Mouse (Mus musculus) layer of hippocampus, postnatal 36 days (tissue): Measurements from ENCODE around the gene Azin2. TPM values are rescaled to one million over a fixed set of nuclear protein-coding genes. Genes with fewer than 3 reads are reported as not detected.

ENCODE experiments used
- DNase-seq, 2 experiments: peaks; one replicate each; pipeline ENCODE4 v3.0.0; 2022
- total RNA-seq, 2 experiments: library from RNA; stranded (reverse); gene quantifications; 2 replicates each; pipeline ENCODE4 v1.2.3; 2021

The Azin2 gene
- total RNA-seq, 2 experiments from 2014 or later, result 38.7 to 39.5 TPM

DNA sequence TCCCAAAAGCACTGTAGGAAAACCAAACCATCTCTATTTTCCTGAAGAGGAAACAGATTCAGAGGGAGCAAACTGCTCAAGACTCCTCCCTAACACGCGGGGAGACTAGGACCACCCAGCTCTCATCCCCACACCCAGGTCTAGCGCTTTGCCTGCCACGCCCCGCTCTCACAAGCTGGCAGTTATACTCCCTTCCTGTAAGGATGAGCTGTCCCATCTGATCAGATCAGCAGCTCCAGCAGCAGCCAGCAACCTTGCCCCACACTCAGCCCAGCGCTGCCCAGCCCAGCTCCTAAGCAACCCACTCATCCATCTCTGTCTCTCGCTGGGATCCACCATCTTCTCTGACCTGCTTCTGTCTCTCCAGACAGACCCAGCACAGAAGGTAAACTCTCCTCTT, 29.5 kb downstream of the Azin2 start:
- DNase-seq, result no peak

DNA sequence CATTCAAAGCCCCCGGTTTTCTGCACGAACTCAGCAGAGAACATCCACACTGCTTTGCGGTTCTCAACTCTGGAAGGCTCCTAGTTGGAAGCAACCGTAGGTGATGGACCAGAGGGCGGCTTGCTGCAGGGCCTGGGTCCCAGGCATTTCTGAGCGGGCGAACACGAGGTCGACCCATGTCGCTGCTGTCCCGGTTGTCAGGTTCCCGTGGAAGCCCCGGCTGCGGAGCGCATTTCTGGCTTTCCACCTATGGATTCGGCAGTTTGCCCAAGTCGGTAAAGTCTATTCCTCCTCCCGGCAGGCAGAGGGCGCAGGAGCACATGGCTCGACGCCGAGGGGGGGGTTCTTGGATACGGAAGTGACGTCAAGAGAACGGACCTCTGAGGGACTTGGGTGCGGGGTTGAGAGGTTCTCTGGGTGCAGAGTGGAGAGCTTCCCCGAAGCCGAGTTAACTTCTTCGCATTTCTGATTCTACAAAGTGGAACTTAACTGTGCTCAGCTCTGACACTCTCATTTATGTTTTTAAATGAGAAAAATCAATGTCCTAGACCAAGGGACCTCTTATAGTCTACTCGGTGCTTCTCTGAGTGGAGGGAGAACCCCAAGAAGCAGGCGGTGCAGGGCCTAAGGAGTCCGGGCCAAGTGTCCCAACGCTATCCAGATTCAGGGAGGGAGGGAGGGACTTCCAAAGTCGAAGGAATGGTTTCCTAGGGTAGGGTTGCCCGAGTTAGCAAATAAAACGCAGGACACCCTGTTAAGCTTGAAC, 37.2 kb downstream of the Azin2 start:
- peak; percentile 76 to 78 for DNase-seq

DNA sequence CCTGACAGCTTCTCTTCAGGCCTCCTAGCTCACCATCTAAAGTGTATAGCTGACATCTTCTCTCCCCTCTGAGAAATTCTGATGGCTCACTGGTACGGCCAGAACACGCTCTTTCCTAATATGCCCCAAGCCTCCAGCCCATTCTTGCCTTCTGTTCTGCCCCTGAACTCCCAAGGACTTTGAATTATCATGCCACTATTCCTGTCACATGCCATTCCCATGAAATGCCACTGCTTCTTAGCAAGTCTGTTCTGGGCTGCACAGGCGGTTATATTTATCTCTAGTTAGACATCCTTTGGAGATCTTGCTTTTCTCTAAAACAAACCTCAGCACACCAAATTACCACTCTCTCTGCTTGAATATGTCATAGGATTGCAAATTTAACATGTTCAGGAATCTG, 38.6 kb downstream of the Azin2 start:
- no peak for DNase-seq

DNA sequence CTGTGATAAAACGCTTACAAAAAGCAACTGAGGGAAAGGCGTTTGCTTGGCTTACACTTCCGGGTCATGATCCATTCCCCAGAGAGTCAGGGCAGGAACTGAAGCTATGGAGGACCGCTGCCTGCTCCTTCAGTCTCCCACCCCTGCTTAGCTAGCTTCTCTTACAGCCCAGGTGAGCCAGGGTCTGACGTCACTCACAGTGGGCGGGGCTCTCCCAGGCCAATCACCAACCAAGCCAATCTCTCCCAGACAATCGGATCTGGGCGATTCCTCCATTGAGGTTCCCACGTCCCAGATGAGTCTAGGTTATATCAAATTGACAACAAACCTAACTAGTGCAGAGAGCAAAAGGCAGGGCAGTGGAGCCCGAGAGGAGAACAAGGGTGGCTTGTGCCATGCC, 43.1 kb downstream of the Azin2 start:
- no peak for DNase-seq

DNA sequence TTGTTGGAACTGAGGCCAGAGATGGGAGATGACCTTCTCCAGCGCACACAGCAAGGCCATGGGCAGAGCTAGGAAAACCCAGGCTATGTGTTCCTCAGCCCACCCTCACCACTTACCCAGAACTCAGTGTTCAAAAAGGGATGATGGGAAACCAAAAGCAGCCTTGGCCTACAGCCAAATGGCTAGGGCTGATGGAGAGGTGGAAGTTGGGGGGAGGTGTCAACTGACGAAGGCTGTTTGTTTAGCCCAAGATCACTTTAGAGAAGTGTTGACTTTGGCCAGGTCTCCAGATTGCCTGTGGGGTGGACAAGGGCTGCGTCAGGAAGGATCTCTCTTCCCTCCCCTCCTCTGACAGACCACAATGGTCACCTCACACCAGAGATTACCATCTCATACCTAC, 44.1 kb downstream of the Azin2 start:
- no peak for DNase-seq

DNA sequence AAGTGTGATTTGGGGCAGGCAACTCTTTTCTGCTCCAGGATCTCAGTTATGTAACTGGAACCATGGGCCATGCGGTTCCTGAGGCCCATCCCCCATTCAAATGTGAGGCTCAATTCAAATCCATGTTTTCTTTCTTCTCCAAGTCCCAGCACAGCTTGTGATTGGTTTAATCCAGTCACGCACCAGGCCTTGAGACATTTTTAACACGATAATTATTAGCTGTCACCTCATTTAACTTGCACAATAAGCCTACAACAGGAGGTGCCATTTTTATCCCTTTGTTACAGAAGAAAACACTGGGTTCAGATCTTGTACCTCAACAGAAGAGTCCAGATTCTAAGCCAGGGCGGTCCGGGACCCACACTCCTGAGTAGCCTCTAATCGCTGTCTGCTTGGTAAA, 44.5 kb downstream of the Azin2 start:
- no peak for DNase-seq

DNA sequence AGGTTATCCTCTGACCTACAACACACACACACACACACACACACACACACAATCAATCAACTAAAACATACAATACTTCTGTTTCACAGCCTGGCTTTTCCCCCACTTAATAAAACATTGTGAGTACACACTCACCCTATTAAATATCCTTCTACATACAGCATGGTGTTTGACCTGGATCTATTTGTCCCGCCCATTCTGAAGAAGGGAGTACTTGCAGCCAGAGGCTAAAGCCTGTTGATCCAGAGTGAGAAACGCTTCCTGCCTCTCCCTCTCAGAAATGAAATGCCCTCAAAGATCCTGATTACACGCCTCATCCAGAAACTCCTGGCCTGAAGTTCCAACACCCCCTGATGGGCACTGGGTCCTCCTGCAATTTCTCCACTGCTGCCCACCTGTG, 45.1 kb downstream of the Azin2 start:
- no peak for DNase-seq

DNA sequence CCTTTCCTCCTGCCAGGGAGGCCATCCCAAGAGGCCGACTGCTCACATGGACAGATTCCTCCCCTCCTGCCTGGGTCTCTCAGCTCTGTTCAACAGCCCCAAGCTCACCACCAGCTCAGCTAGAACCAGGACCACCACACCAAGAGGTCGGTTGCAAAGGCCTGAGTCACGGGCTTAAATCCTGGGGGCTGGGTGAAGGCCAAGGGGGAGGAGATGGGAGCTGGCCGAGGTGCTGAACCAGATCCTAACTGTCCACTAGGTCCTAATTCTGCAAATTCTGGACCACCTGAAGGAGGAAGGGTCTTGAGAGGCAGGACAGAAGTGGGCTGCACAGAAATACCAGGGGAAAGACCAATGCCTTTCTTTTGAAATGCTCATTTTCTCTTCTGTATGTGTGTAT, 48.4 kb downstream of the Azin2 start:
- no peak for DNase-seq

DNA sequence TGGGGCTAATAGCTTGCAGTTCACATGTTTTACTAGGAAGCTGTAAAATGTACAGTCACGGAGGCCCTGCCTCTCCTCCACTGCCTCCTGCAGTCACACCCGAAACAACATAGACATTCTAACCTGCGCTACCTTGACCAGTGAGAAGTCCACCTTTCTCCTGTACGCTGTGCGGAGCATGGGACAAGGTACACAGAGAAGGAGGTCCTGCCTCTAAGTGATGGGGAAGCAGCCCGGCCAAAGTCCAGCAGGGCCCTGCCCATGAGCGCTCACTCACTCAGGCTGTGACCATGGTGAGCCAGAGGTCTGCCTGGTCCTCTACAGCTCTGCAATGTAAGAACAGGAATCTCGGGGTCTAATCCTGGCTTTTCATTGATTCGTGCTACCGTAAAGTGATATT, 50.2 kb downstream of the Azin2 start:
- DNase-seq, result no peak

DNA sequence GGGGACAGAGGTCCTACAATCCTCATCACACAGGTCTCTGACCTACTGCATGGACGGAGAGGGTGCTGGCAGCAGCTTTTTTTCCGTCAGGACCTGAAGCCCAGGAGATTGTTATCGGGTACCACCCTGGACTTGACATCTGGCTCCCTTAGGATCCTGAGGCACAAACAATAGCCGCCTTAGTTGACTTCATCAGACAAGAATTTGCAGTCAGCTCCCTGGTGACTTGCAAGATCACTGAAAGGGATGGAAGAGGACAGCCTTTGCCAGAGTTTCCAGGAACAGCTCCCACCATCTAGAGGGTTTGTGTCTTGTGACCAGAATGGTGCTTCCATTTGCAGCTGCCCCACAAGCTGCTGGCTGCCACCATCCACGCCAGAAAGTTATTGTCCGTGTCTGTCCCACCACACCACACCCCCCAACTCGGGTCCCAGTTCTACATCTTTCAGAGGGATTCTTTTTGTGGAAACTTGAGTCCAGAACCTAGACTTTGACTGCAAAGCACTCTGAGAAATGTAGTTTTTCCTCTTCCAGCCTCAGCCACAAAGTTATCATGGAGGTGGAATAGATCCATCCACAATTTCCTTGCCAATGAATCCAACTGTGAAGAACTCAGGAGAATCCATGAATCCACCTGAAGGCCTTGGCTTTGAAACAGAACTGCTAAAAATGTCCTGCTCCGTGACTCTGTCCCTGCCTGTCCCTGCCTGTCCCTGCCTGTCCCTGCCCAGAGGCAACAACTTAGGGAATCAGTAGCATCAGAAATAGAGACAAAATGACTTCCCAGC, 51.8 kb downstream of the Azin2 start:
- DNase-seq, result no peak

DNA sequence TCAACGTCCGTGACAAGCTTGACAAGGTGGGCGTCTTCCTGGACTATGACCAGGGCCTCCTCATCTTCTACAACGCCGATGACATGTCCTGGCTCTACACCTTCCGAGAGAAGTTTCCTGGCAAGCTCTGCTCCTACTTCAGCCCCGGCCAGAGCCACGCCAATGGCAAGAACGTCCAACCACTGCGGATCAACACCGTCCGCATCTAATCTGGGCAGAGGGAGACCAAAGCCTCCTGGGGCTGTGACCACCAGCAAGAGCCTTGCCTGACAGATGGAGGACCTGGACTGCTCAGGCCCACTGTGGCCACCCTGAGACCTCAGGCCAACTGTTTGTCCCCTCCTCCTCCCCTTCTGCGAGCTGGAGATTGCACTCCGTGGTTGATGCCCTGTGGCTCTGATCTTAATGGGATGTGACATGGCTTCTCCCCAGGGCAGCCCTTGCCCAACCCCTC, 52.8 kb downstream of the Azin2 start:
- DNase-seq, result no peak

DNA sequence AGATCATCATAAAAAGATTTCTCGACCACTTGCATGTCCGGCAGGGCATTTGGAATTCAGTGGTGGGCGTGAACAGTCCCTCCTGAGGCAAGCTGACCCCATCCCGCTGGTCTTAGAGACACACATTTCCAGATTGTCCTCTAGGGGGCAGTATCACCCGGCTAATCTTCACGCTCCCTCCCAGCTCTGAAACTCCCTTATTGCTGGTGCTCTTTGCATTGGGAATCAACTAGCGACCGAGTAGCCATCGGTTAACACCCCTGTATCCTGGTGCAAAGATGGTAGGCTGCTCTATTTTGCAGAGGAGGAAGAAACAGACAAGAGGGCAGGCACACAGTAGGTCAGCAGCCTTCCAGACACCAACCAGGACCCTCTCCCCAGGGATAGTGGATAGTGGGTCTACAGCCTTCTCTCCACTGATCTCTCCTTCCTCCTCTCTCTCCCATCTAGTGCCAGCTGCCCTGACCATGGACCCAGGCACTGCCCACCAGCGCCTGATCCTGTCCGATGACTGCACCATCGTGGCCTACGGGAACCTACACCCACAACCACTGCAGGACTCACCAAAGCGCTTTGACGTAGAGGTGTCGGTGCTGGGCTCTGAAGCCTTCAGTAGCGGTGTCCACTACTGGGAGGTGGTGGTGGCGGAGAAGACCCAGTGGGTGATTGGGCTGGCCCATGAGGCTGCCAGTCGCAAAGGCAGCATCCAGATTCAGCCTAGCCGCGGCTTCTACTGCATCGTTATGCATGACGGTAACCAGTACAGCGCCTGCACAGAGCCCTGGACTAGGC, 53.5 kb downstream of the Azin2 start:
- peak; percentile 36 to 51 for DNase-seq

DNA sequence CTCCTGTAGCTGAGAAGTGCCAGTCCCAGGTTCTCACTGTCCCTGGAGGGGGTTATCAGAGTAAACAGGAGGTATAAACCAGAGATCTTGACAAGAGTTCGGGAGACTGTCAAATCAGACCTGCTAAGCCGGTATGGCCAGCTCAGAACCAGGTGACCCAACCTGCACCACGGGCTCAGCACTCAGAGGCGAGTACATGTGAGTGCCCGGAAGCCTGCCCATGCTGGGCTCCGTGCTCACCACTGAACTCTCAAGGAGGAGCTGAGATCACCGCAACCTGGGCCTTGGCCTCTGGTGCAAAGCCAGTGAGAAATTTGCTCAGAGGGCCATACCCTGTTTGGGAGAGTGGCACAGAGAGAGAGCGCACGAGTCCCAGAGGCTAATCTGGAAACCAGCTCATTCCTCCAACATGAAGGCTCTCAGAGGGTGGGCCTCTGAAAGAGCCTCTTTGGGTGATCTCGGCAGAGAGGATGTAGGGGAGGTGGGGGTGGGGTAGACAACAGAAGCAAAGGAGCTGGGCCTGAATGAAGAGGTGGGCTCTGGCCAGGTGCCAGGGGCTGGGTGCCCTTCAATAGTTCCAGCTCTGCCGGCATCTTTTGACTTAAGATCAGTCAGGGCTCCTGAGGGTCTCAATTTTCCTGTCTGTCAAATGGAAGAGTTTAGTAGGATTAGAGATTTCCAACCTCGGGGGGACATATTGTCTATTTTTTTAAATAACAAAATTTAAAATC, 54.8 kb downstream of the Azin2 start:
- no peak for DNase-seq

DNA sequence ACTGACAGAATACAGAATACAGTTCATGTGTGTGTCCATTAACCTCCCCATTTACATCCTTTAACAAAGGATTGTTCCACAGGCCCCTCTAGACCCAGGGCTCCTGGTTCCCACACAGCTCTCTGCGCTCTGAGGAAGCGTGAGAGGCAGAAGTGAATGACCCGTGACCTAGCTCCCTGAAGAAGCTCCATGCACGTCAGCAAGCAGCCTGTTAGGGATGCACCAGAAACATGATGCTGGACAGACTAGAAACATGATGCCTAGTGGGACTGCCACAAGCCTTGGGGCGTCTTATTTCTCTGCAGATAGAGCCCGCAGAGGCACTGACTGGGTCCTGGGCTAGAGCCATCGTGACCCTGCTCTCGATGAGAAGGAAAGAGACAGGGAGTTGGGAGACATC, 55.5 kb downstream of the Azin2 start:
- DNase-seq, result no peak

DNA sequence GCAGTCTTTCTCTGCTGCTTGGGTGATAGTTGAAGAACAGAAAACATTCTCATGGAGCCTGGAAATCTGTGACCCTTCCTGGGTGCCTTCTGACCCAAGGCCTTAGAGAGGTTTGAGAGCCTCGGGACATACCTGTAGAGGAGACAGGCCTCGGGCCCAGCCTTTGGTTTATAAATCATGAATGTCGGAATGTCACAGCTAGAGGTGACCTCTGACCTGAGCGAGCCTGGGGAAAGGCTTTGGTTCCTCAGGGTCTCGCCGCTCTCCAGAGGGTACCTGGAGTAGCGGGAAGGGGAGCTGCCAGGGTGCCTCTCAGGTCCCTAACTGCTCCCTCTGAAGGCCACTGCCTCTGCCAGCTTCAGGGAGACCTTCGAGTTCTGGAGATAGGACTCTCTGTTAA, 57.0 kb downstream of the Azin2 start:
- DNase-seq, result no peak

DNA sequence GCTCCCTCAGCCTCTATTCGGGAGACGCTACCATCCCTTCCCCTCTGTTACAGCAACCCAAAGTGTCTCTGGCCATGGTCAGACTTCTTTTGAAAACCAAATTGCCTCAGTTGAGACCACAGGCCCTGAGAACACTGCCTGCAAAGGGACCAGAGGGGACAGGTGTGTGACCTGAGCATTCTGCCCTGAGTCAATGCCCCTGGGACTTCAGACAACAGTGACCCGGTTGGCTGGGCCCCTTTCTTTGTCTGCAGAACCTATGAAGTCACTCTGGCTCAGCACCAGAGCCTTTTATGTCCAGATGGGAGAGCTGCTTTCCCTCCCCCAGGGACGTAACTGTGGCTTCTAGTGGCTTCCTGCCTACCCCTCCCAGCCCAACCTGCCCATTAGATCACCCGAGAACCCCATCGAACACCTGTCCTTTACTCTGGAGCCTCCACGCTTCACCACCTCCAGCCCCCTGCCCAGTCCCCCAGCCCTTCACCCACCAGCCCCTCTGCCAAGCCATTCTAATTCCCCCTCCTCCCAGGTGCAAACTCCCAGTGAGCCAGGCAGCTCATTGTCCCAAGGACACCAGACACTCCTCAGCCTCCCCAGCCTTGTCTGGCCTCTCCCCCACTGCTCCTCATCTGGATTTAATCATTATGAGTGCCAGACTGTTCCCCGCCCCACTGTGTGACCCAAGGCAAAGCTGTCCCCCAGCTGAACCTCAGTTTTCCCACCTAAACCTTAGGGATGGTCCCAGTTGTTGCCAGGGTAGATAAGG, 58.0 kb downstream of the Azin2 start:
- DNase-seq, result no peak

DNA sequence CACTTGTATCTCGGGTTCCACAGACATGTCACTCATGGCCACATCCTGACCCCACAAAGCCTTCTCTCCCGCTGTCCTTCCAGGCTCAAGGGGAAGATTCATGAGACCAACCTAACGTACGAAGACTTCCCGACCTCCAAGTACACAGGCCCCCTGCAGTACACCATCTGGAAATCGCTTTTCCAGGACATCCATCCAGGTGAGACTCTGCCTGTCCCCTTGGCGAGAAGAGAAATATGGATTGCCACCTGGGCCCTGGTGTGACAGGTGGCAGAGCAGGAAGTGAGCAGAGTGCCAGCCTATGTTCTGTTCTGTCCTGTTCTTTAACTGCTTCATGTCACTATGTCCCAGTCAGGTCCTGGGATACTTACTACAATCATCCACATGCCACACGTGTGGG, 59.9 kb downstream of the Azin2 start:
- DNase-seq, result no peak

DNA sequence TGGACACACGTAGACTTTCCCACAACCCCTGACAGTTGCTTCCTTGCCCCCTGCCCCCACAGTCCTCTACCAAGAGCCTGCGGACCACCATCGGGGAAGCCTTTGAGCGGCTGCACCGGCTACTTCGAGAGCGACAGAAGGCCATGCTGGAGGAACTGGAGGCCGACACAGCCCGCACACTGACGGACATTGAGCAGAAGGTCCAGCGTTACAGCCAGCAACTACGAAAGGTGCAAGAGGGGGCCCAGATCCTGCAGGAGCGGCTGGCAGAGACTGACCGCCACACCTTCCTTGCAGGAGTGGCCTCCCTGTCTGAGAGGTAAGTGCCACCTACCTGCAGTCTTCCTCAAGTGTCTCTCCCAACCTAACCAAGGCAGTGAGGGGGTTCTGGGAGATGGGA, 61.8 kb downstream of the Azin2 start:
- DNase-seq, result no peak

DNA sequence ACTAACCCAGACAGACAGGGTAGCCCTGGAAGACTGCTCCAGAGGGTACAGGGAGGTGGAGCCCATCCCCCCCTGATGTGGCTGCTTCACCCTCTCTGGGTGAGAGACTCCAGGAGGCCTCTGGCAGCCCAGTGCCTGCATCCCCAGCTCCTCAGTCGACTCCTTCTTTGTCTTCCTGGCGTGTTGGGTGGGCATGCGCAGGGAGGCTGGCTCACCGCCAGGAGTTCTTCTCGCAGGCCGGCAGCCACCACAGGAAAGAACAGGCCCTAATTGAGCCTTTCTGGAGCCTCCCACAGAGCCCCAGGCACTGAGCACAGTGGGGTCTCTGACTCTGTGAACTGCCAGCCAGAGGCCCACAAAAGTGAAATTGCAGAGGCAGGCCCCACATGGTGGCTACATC, 62.9 kb downstream of the Azin2 start:
- DNase-seq, result peak; percentile 74 to 81

DNA sequence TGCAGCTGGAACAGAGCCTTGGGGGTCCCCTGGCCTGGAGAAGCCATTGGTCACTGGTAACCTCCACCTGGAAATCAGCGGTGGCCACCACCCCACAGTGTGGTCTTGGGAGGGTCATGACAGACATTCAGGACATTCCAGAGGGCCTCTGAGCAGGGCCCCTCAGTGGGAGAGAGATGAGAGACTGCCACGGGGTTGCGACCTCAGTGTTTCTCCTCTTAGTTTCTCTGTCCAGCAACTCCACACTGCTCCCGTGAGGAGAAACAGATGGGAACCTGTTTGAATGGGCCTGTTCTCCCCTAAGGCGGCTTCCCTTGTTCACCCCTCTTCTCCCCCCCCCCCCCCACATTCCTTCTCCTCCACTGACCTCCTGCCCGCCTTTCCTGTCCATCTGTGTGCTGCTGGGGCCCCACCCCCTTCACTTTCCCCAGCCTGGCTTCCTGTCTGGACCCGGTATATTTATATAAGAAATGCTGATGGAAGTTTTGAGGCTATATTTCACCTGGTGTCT, 64.3 kb downstream of the Azin2 start:
- no peak for DNase-seq

DNA sequence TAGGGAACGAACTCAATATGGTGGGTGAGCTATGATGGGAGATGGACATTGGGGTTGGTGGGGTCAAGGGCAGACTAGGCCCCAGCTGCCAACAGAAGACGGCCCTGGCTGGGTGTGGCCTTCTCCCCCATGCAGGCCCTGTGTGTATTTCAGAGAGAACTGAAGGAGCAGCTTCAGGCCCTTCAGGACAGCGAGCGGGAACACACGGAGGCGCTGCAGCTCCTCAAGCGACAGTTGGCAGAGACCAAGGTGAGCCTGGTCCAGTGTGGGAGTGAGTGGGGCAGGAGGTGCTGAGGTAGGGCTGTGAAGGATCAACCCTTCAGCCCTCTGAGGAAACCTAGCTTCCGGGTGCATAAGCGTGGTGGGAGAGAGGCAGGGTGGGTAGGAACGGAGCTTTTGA, 65.6 kb downstream of the Azin2 start:
- DNase-seq, result no peak

DNA sequence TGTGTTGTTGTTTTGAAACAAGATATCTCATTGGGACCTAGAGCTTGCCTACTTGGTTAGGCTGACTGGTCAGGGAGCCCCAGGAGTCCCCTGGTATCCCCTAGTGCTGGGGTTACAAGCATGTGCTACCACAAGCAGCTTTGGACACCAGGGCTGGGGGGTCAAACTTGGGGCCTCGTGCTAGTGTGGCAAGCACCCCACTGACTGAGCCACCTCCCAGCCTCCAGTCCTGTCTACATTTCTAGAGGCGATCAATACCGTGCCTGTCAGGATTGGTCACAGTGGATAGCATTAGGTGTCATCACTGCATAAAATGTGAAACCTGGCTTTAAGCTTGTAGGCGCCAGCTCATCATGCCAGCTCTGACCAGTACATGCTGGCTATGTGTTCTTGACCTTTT, 66.4 kb downstream of the Azin2 start:
- no peak for DNase-seq
